Mouse (Mus musculus): ENCODE results near the gene Sdhd. TPM values are rescaled to one million over a fixed set of nuclear protein-coding genes. Genes with fewer than 3 reads are reported as not detected.
A peak's percentile ranks its signal among the peaks of the same experiment; 100 is the strongest.

Sdhd gene
- polyA plus RNA-seq, 1 experiment from 2014 or later = 746 TPM

DNA sequence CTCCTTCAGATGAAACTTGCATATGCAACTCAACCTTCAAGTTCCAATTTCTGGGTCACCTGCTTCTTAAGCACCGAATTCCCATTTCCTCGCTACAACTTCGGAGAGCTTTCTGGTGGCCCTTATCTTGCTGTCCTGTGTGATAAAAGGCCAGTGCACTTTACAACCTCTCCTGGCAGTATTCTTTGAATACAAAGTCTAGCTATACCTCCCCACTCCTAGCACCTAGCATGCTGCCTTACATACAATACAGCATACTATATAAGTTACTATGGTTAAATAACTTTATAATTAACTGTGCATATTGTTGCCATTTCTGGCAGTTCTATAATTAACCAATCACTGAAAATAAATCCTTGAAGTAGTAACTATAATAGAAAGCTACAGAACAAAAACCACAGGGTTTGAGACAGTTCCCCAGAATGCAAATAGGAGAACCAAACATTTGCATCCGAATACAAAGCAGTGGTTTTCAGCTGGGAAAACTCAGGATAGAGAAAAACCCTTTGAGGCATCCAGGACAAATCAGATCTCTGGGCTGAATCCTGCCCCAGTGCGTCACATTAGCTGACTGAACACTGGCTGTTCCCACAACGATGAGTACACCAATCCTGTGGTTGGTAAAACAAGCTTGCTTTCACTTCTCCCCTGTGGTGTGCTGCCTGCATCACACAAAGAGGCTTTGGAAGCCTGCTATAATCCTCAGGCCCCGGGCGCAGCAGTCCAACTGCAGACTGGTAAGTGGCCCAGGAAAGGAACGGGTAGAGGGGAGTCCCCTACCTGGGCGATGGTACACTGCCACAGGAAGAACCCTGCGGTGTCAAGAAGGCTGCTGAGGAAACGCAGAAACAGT, 49.1 kb downstream of the Sdhd start, which contains the start of gene Il18:
Gene Il18 (plus strand): TSS at position 587 of the 853 bp plus-strand sequence.
- H3K27ac ChIP-seq = no peak within 1 kb of the TSS; the same call in 1 of the 2 replicates
- no peaks in the 10 kb centered on the region for H3K36me3 ChIP-seq
- H3K4me2 ChIP-seq = peak within 1 kb of the TSS; percentile 36; the same call in 1 of the 2 replicates
- WGBS = 20% methylated on average over 12 of the region's 12 CpGs
- H3K27me3 ChIP-seq = 0 out of 2 replicates have a peak, but pooled peaks cover 3% of the 10 kb centered on the region
- 0 out of 2 replicates have a peak, but pooled peaks cover 2% of the 10 kb centered on the region for H3K4me1 ChIP-seq (replicated peaks)
- ATAC-seq (replicated peaks; ENCODE audit: insufficient number of reproducible peaks, insufficient read depth, low FRiP score, low read depth) = no peak
- H3K9ac ChIP-seq = no peak within 1 kb of the TSS
- H3K4me3 ChIP-seq = no peak within 1 kb of the TSS
- no peaks in the 10 kb centered on the region for H3K9me3 ChIP-seq (replicated peaks)

GRCm38 (mm10) chr9:50553547-50553946, 50.1 kb downstream of the Sdhd start:
- 49% methylated on average over 2 of the region's 2 CpGs for WGBS

DNA sequence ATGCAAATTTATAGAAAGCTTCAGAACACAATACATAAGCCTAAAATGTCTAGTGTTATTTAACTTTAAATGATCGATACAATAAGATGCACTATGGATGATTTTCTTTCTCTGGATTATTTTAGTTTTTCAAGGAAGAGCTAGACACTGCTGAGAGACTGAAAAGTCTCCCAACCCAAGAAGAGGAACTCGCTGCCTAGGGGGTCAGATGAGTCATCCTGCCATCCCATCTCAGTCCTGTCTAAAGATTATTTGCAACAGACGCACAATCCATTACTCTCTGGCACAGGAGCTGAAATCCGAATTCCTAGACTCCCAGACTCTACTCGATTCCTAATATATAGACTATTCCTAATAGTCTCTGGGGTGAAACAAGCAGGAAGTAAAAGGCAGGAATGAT, 51.4 kb downstream of the Sdhd start:
- no peak overlapping the region for H3K27ac ChIP-seq
- 66% methylated on average over 5 of the region's 5 CpGs for WGBS
- no peak for ATAC-seq (replicated peaks; ENCODE audit: insufficient number of reproducible peaks, insufficient read depth, low FRiP score, low read depth)
- no peaks in the 10 kb centered on the region for H3K36me3 ChIP-seq
- H3K4me3 ChIP-seq = no peak overlapping the region
- no peak overlapping the region for H3K9ac ChIP-seq
- no peaks in the 10 kb centered on the region for H3K9me3 ChIP-seq (replicated peaks)
- H3K4me1 ChIP-seq (replicated peaks) = 0 out of 2 replicates have a peak, but pooled peaks cover 2% of the 10 kb centered on the region
- H3K4me2 ChIP-seq = no peak overlapping the region
- no peaks in the 10 kb centered on the region for H3K27me3 ChIP-seq

More at GRCm38 (mm10) chr9:50553547-50553946, 50.1 kb downstream of the Sdhd start:
- Histone ChIP-seq H3K4me1 (replicated peaks) (0 out of 2 replicates have a peak, but pooled peaks cover 2% of the 10 kb centered on the region), H3K4me2 (no peak overlapping the region), H3K9me3 (replicated peaks) (no peaks in the 10 kb centered on the region), H3K27ac (no peak overlapping the region), H3K4me3 (no peak overlapping the region), H3K36me3 (no peaks in the 10 kb centered on the region), H3K9ac (no peak overlapping the region), H3K27me3 (no peaks in the 10 kb centered on the region)
- no peak for ATAC-seq (replicated peaks; ENCODE audit: insufficient number of reproducible peaks, insufficient read depth, low FRiP score, low read depth)

GRCm38 (mm10) chr9:50548936-50549335, 54.7 kb downstream of the Sdhd start:
- H3K27ac ChIP-seq = no peak overlapping the region
- H3K36me3 ChIP-seq = no peaks in the 10 kb centered on the region
- no peaks in the 10 kb centered on the region for H3K4me1 ChIP-seq (replicated peaks)
- no peak overlapping the region for H3K9ac ChIP-seq
- no peak overlapping the region for H3K4me3 ChIP-seq
- H3K4me2 ChIP-seq = no peak overlapping the region
- ATAC-seq (replicated peaks; ENCODE audit: insufficient number of reproducible peaks, insufficient read depth, low FRiP score, low read depth) = no peak
- H3K9me3 ChIP-seq (replicated peaks) = no peaks in the 10 kb centered on the region
- 81% methylated on average over 4 of the region's 4 CpGs for WGBS
- no peaks in the 10 kb centered on the region for H3K27me3 ChIP-seq

- H3K27me3 ChIP-seq = no peaks in the 10 kb centered on the region
- H3K27ac ChIP-seq = no peak overlapping the region
- H3K4me3 ChIP-seq = no peak overlapping the region
- H3K9me3 ChIP-seq (replicated peaks) = no peaks in the 10 kb centered on the region
- no peak overlapping the region for H3K9ac ChIP-seq
- H3K4me2 ChIP-seq = no peak overlapping the region
- WGBS = 24% methylated on average over 5 of the region's 5 CpGs
- no peaks in the 10 kb centered on the region for H3K36me3 ChIP-seq
- ATAC-seq (replicated peaks; ENCODE audit: insufficient number of reproducible peaks, insufficient read depth, low FRiP score, low read depth) = no peak
- no peaks in the 10 kb centered on the region for H3K4me1 ChIP-seq (replicated peaks)
These were observed 55.6 kb downstream of the Sdhd start for GRCm38 (mm10) chr9:50547859-50548478.

Other genes starting within 250 kb of the Sdhd start
- gene Plet1, start 109.3 kb downstream of the Sdhd start, polyA plus RNA-seq (2015; fragmentation: Nextera tagmentation; extraction: Ambion mirVana) = 0.45 and 1.4 TPM in 2 replicates
- 82.3 and 83.6 TPM in 2 replicates for gene Pts, start 75.1 kb downstream of the Sdhd start, polyA plus RNA-seq (2015; fragmentation: Nextera tagmentation; extraction: Ambion mirVana)
- gene Il18, start 49.0 kb downstream of the Sdhd start, polyA plus RNA-seq (2015; fragmentation: Nextera tagmentation; extraction: Ambion mirVana) = 3.1 and 3.4 TPM in 2 replicates
- gene Bco2, start 48.6 kb downstream of the Sdhd start, polyA plus RNA-seq (2015; fragmentation: Nextera tagmentation; extraction: Ambion mirVana) = 0.13 and 0.25 TPM in 2 replicates
- not detected in 2 replicates for gene Tex12, start 42.5 kb downstream of the Sdhd start, polyA plus RNA-seq (2015; fragmentation: Nextera tagmentation; extraction: Ambion mirVana)
- 216 and 279 TPM in 2 replicates for gene Timm8b, start 98 bp upstream of the Sdhd start, polyA plus RNA-seq (2015; fragmentation: Nextera tagmentation; extraction: Ambion mirVana)
- gene Pih1d2, start 13.5 kb upstream of the Sdhd start, polyA plus RNA-seq (2015; fragmentation: Nextera tagmentation; extraction: Ambion mirVana) = 2.1 and 2.6 TPM in 2 replicates
- gene Nkapd1, start 13.7 kb upstream of the Sdhd start, polyA plus RNA-seq (2015; fragmentation: Nextera tagmentation; extraction: Ambion mirVana) = 14.5 and 16.4 TPM in 2 replicates
- gene Dlat, start 56.0 kb upstream of the Sdhd start, polyA plus RNA-seq (2015; fragmentation: Nextera tagmentation; extraction: Ambion mirVana) = 125 and 140 TPM in 2 replicates
- 9.1 and 9.2 TPM in 2 replicates for gene Dixdc1, start 135.7 kb upstream of the Sdhd start, polyA plus RNA-seq (2015; fragmentation: Nextera tagmentation; extraction: Ambion mirVana)
- 8.7 and 9.2 TPM in 2 replicates for gene 2310030G06Rik, start 142.7 kb upstream of the Sdhd start, polyA plus RNA-seq (2015; fragmentation: Nextera tagmentation; extraction: Ambion mirVana)
- 978 and 1,330 TPM in 2 replicates for gene Cryab, start 147.5 kb upstream of the Sdhd start, polyA plus RNA-seq (2015; fragmentation: Nextera tagmentation; extraction: Ambion mirVana)
- 236 and 268 TPM in 2 replicates for gene Hspb2, start 148.5 kb upstream of the Sdhd start, polyA plus RNA-seq (2015; fragmentation: Nextera tagmentation; extraction: Ambion mirVana)
- 7.6 and 10.2 TPM in 2 replicates for gene Fdxacb1, start 164.4 kb upstream of the Sdhd start, polyA plus RNA-seq (2015; fragmentation: Nextera tagmentation; extraction: Ambion mirVana)
- 20.7 and 29.7 TPM in 2 replicates for gene Alg9, start 171.2 kb upstream of the Sdhd start, polyA plus RNA-seq (2015; fragmentation: Nextera tagmentation; extraction: Ambion mirVana)
- gene 1110032A03Rik, start 171.7 kb upstream of the Sdhd start, polyA plus RNA-seq (2015; fragmentation: Nextera tagmentation; extraction: Ambion mirVana) = 24.4 and 25.1 TPM in 2 replicates
- gene Ppp2r1b, start 241.5 kb upstream of the Sdhd start, polyA plus RNA-seq (2015; fragmentation: Nextera tagmentation; extraction: Ambion mirVana) = 33.4 and 42.5 TPM in 2 replicates

All from heart, embryonic 15.5 days (tissue).